ENCODE assay signal across 18 mouse cellular contexts in the genomic region with DNA sequence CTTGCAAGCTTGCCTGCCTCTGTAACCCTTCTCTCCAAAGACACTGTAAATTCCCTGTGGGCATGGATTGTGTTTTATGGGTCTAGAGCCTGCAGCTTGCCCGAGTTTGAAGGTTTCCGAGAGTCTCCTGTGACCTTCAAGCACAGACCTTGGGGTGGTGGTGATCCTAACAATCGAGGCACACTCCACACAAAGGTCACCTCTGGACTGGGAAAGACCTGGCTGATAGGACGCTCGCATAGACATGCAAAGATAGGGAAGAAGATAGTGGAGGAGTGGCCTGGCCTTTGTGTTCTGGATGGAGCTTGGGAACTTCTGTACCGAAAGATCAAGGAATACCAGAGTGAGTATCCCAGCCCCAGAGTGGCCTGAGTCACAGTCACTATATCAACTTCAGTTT.
"Had no signal": no experiment of that assay in that cellular context is flagged by ENCODE, and none has a peak within 500 bp of the region (broad histone marks: within the 10 kb centered on the region; RNA-seq: fewer than 3 reads in every experiment).

No protein-coding gene starts in this region.

- H3K9ac ChIP-seq: liver, postnatal 0 days; lung, embryonic 15.5 days; midbrain, embryonic 13.5 days; midbrain, embryonic 15.5 days; neural tube, embryonic 12.5 days; stomach, embryonic 15.5 days had no signal

- ATAC-seq: liver, postnatal 0 days; lung, postnatal 0 days; midbrain, embryonic 13.5 days; midbrain, embryonic 15.5 days had no signal

- H3K4me2 ChIP-seq: lung, embryonic 15.5 days; midbrain, embryonic 11.5 days; midbrain, embryonic 13.5 days; midbrain, embryonic 15.5 days; neural tube, embryonic 12.5 days; stomach, embryonic 15.5 days had no signal

- H3K27ac ChIP-seq: lung, embryonic 15.5 days; macrophage; midbrain, embryonic 13.5 days; midbrain, embryonic 15.5 days; neural tube, embryonic 12.5 days; stomach, embryonic 15.5 days; stomach, postnatal 0 days had no signal

- H3K9me3 ChIP-seq: lung, embryonic 15.5 days; megakaryocyte, embryonic 14.5 days; midbrain, embryonic 13.5 days; midbrain, embryonic 15.5 days; neural tube, embryonic 12.5 days; stomach, embryonic 15.5 days had no signal

- H3K27me3 ChIP-seq: lung, embryonic 15.5 days; midbrain, embryonic 13.5 days; midbrain, embryonic 15.5 days; neural tube, embryonic 12.5 days; stomach, embryonic 15.5 days had no signal

- H3K4me3 ChIP-seq: lung, embryonic 15.5 days; megakaryocyte, embryonic 14.5 days; midbrain, embryonic 13.5 days; midbrain, embryonic 15.5 days; neural tube, embryonic 12.5 days; stomach, embryonic 15.5 days had no signal

- DNase-seq: liver, postnatal 0 days; lung, adult 2 months; lung, postnatal 14 days; lung, postnatal 36 days; right cerebral cortex, postnatal 14 days; thymus, adult 2 months; thymus, postnatal 25 days; thymus, postnatal 4 days had no signal

- H3K4me1 ChIP-seq: lung, embryonic 15.5 days; megakaryocyte, embryonic 14.5 days; midbrain, embryonic 13.5 days; midbrain, embryonic 15.5 days; neural tube, embryonic 12.5 days; stomach, embryonic 15.5 days had no signal

- H3K36me3 ChIP-seq: lung, embryonic 15.5 days; midbrain, embryonic 13.5 days; midbrain, embryonic 15.5 days; neural tube, embryonic 12.5 days; stomach, embryonic 15.5 days had no signal
